Mouse (Mus musculus) lung, adult 18-20 months (tissue): ENCODE measurements around the gene Gm45062.
"Not testable (repeated sequence)": the region's sequence is repeated elsewhere in the genome, so short reads cannot be mapped to it uniquely, and the experiment has no call there.

Experiments
- DNase-seq, 2 experiments: peaks; one replicate each; pipeline ENCODE4 v3.0.0; 2022; ENCODE audit warnings: mixed read lengths in 2 of 2

Gm45062 gene

DNA sequence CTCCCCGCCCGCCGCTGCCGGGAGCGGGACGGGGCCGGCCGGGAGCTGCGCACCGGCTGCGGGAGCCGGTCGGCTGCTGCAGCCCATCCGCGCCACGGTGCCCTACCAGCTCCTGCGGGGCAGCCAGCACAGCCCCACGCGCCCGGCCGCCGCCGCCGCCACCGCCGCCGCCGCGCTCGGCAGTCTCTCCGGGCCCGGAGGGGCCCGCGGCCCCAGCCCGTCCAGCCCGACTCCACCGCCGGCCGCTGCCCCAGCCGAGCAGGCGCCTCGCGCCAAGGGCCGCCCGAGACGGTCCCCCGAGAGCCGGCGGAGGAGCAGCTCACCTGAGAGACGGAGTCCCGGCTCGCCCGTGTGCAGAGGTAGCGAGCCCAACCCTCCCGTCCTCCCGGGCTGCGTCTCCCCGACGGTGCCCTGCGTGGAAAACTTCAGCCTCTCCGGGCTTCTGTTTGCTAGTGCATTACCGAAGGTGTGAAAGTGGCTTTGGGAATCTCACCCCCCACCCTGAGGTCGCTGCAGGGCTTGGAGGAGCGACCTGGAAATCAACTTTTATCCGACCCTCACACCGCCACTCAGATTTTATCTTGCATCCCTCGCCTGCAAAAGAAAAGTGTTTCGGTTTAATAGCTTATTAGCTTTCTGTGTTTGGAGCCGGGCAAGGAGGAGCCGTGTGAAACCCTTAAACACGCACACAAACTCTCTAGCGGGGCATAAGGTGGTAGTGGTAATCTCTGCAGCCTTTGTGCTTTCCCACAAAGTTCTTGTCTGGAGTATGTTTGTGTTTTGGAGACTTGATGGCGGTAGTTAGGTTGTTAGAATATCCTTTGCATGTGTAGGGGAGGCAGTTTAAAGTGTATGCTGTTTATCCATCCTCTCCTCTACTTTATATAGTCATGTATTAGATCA is 251.0 kb downstream of the Gm45062 start:
- peak; percentile 31 to 44 for DNase-seq

GRCm38 (mm10) chr6:8510864-8511428 is 251.7 kb downstream of the Gm45062 start:
- no peak for DNase-seq

DNA sequence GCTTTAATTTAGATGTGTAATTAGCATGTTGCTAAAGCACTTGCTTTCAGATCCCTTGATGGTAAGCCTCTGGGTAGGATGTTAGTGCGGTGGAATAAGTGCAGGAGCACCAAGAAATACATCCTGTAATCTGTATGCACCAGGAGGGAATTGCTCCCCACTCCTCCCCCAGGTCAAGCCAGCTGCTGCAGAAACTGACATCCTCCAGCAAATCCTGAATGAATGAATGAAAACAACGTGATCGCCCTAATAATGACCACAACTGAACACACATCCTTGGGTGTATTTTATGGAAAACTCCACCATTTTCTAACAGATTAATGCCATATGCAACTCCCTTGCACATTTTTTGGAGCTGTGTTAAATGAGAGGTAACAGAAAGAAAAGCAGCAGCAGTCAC is 252.2 kb downstream of the Gm45062 start:
- no peak for DNase-seq

- no peak for DNase-seq
Measured at GRCm38 (mm10) chr6:8512416-8512815, 253.2 kb downstream of the Gm45062 start.

GRCm38 (mm10) chr6:8519687-8520086 is 260.4 kb downstream of the Gm45062 start:
- no peak for DNase-seq

GRCm38 (mm10) chr6:8521231-8521630 is 262.0 kb downstream of the Gm45062 start:
- DNase-seq = no peak

- no peak for DNase-seq
Measured at GRCm38 (mm10) chr6:8524717-8525116, 265.5 kb downstream of the Gm45062 start.

- no peak for DNase-seq
Measured at GRCm38 (mm10) chr6:8531104-8531894, 272.0 kb downstream of the Gm45062 start.

- no peak for DNase-seq
Measured at GRCm38 (mm10) chr6:8536944-8537343, 277.7 kb downstream of the Gm45062 start.

DNA sequence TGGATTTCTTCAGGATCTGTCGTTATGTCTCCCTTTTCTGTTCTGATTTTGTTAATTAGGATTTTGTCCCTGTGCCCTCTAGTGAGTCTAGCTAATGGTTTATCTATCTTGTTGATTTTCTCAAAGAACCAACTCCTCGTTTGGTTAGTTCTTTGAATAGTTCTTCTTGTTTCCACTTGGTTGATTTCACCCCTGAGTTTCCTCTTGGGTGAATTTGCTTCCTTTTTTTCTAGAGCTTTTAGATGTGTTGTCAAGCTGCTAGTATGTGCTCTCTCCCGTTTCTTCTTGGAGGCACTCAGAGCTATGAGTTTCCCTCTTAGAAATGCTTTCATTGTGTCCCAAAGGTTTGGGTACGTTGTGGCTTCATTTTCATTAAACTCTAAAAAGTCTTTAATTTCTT is 282.3 kb downstream of the Gm45062 start:
- not testable (repeated sequence) for DNase-seq

DNA sequence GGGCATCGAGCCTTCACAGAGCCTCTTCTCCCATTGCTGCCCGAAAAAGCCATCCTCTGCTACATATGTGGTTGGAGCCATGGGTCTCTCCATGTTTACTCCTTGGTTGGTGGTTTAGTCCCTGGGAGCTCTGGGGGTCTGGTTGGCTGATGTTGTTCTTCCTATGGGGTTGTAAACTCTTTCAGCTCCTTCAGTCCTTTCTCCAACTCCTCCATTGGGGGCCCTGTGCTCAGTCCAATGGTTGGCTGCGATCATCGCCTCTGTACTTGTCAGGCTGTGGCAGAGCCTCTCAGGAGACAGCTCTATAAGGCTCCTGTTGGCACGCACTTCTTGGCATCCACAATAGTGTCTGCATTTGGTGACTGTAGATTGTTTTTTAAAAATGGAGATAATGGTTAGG is 285.6 kb downstream of the Gm45062 start:
- DNase-seq = no peak

DNA sequence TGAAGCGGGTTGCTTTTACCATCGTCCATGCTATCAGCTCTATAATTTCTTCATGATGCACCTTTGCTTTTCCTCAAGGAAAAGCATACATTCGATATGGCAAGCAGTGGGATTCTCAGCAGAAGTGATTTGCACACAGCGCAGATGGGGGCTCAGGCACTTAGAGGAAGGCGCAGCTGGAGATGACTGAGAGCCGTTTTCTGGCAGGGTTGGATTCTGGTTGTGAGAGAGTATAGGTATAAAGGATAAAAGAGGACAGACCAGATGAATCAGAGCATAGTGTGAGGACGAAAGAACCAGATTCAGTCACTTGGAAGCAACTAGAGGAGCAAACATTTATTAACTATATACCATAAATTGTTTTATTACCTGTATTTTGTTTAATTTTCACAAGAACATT is 286.5 kb downstream of the Gm45062 start:
- DNase-seq = no peak

DNA sequence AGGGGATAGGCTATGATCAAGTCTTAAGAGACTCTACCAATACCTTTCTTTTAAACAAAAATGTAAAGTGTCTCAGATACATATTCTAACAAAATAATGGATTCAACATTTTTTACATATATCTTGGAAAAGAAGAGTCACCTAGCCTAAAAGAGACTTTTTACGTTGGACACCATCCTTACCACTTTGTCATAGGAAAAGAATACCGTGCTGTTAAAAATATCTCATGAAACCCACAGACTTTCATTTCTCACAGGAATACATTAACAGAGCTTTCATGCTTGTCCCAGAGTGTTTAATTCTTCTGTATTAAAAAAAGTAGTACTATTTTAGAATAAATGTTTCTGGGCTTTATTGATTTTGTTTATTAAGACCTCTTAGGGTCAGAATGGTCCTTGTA is 291.9 kb downstream of the Gm45062 start:
- DNase-seq = no peak

GRCm38 (mm10) chr6:8556849-8557571 is 297.8 kb downstream of the Gm45062 start:
- no peak for DNase-seq

- no peak for DNase-seq
Measured at GRCm38 (mm10) chr6:8560682-8561081, 301.4 kb downstream of the Gm45062 start.

- no peak for DNase-seq
Measured at GRCm38 (mm10) chr6:8582377-8582776, 323.1 kb downstream of the Gm45062 start.

DNA sequence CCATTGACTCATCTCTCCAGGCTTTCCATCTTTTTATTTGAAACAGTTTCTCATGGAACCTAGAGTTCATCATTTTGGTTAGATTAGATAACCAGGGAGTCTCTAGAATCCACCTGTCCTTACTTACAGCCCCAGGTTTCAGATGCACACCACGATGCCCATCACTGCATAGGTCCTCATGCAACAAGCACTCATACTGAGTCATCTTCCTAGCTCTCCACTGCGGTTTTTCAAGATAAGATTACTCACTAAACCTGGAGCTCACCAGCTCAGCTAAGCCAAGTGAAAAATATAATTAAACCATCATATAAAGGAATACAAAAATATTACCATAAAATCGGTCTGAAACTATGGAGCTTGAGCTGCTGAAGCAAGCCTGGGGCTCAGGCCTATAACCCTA is 324.6 kb downstream of the Gm45062 start:
- DNase-seq = no peak

DNA sequence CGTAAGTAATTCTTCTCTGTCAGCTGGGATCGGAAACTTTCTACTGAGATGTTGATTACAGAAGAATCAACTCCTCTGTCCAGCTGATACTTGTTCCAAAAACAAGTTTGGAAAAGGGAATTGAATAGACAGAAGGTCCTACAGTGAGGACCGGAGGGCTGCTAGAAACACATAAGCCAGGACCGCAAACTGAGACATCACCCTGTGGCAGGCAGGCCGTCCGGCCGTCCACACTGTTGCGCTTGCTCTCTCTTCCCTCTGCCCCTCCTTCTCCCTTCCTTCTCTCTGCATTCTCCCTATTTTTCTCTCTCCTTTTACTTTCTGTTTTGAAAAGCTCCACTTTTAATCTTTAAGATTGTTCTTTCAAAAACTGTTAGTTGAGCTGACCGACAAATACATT is 332.4 kb downstream of the Gm45062 start:
- no peak for DNase-seq

GRCm38 (mm10) chr6:8617369-8617768 is 358.1 kb downstream of the Gm45062 start:
- no peak for DNase-seq

DNA sequence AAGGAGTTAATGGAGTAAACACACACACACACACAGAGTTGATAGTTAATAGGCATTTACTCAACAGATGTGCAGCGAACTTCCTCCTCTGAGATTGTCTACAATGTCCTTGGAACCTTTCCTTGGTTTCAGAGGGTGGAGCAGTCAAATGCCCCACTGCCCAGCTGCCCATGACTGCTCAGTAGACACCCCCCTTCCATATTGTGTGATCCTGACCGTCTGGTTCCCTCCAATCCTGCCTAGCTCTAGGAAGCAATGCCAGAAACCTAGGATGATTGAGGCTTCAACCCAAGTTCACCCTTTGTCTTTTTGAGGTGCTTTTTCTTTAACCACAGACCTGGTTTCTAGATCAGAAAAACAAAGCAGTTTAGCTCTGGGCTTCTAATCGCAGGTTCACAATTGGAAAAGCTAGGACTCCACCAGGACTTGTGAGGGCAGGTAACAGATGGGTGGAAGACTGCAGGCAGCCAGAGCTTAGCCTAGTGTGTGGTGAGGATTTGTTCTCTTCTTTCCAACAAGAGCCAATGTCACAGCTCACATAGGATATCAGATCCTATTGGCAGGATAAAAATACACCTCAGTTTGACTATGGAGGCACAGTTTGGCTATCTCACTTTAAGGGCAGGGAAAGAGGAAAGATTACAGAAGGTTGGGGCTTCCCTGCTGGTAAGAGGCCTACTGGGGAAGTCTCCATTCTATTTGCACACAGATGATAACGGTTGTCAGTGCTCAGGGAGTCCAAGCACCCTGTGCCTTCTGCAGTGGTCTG is 360.5 kb downstream of the Gm45062 start:
- no peak for DNase-seq

DNA sequence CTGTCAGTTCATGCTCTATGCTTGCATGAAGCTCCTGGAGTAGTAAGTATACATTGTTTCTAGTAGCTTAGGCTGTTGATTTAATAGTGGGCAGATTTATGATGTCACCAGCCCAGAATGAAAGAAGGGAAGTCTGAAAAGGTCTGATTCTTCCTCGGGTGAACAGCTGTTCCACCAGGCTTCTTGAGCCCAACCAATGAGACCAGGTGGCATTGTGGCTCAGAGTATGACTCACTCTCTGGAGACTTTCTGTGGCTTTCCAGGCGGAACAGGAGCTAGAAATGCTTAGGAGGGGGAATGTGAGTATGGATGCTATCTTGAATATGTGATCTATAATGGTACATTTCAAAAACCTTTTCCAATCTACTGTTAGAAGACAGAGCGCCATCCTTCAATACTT is 363.8 kb downstream of the Gm45062 start:
- DNase-seq = no peak

DNA sequence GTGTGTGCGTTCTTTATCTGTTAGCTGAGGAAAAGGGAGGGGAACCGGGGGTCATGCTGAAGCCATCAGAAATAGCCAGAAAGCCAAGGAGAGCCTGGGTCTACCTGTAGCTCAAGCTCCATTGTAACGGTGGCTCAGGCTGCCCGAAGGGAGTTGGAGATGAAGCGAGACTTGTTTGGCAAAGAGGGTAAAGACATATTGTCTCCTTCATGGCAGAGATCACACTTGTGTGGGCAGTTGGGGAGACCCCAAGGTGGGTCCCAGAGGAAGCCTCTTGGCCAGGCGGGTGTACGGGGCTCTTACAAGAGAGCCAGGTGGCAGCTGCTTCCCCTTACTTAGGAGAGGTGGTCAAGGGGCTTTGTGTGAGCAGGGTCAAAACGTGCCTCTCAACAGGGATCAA is 369.0 kb downstream of the Gm45062 start:
- no peak for DNase-seq
